Mouse (Mus musculus): Measurements from ENCODE around the gene Fbln1. TPM values are rescaled to one million over a fixed set of nuclear protein-coding genes. Genes with fewer than 3 reads are reported as not detected.
A peak's percentile ranks its signal among the peaks of the same experiment; 100 is the strongest.

Gene Fbln1
- polyA plus RNA-seq, 1 experiment from 2014 or later = 24.3 TPM

GRCm38 (mm10) chr15:85233251-85233611, 27.5 kb downstream of the Fbln1 start:
- peak; percentile 87 for DNase-seq (ENCODE audit: low spot score)

GRCm38 (mm10) chr15:85233690-85234089, 27.9 kb downstream of the Fbln1 start:
- DNase-seq (ENCODE audit: low spot score) = no peak

GRCm38 (mm10) chr15:85238821-85239745, 33.3 kb downstream of the Fbln1 start:
- no peak for DNase-seq (ENCODE audit: low spot score)

- no peak for DNase-seq (ENCODE audit: low spot score)
Observed at GRCm38 (mm10) chr15:85240086-85240485, 34.3 kb downstream of the Fbln1 start.

GRCm38 (mm10) chr15:85241856-85242255, 36.1 kb downstream of the Fbln1 start:
- no peak for DNase-seq (ENCODE audit: low spot score)

- no peak for DNase-seq (ENCODE audit: low spot score)
Observed at GRCm38 (mm10) chr15:85244414-85245161, 38.8 kb downstream of the Fbln1 start.

- no peak for DNase-seq (ENCODE audit: low spot score)
Observed at GRCm38 (mm10) chr15:85245241-85246010, 39.7 kb downstream of the Fbln1 start.

- no peak for DNase-seq (ENCODE audit: low spot score)
Observed at GRCm38 (mm10) chr15:85246016-85246415, 40.3 kb downstream of the Fbln1 start.

GRCm38 (mm10) chr15:85246936-85247335, 41.2 kb downstream of the Fbln1 start:
- DNase-seq (ENCODE audit: low spot score) = no peak

- no peak for DNase-seq (ENCODE audit: low spot score)
Observed at GRCm38 (mm10) chr15:85248311-85248710, 42.6 kb downstream of the Fbln1 start.

- peak; percentile 53 for DNase-seq (ENCODE audit: low spot score)
Observed at GRCm38 (mm10) chr15:85249252-85249651, 43.5 kb downstream of the Fbln1 start.

GRCm38 (mm10) chr15:85250436-85250835, 44.7 kb downstream of the Fbln1 start:
- peak; percentile 68 for DNase-seq (ENCODE audit: low spot score)

GRCm38 (mm10) chr15:85252476-85252875, 46.7 kb downstream of the Fbln1 start:
- no peak for DNase-seq (ENCODE audit: low spot score)

- peak; percentile 79 for DNase-seq (ENCODE audit: low spot score)
Observed at GRCm38 (mm10) chr15:85257775-85258429, 52.2 kb downstream of the Fbln1 start.

- no peak for DNase-seq (ENCODE audit: low spot score)
Observed at GRCm38 (mm10) chr15:85262805-85263204, 57.1 kb downstream of the Fbln1 start.

GRCm38 (mm10) chr15:85266729-85267434, 61.1 kb downstream of the Fbln1 start:
- DNase-seq (ENCODE audit: low spot score) = peak; percentile 76

- no peak for DNase-seq (ENCODE audit: low spot score)
Observed at GRCm38 (mm10) chr15:85267891-85268290, 62.1 kb downstream of the Fbln1 start.

- DNase-seq (ENCODE audit: low spot score) = no peak
Observed at GRCm38 (mm10) chr15:85272988-85273387, 67.2 kb downstream of the Fbln1 start.

- DNase-seq (ENCODE audit: low spot score) = no peak
Observed at GRCm38 (mm10) chr15:85277221-85277620, 71.5 kb downstream of the Fbln1 start.

- no peak for DNase-seq (ENCODE audit: low spot score)
Observed at GRCm38 (mm10) chr15:85278986-85279385, 73.2 kb downstream of the Fbln1 start.

All from thymus, postnatal 0 days (tissue).